Mouse (Mus musculus) ES-CJ7 (cell line): ENCODE measurements at regions not wholly inside any gene's neighbourhood (a gene's known extent, or its start where the extent isn't known, plus 50 kb on each side); places are given as distances from the start of the nearest gene placed in this dataset.

Source experiments
- DNase-seq: peaks from one replicate; pipeline ENCODE4 v3.0.0; 2011; ENCODE audit warnings: low read depth, low spot score

GRCm38 (mm10) chr9:43387397-43387796, 76.7 kb downstream of the Trim29 start:
- DNase-seq, result no peak

- peak; percentile 19 for DNase-seq
Observed at GRCm38 (mm10) chr9:43389491-43390083, 78.9 kb downstream of the Trim29 start.

GRCm38 (mm10) chr9:43392467-43393064, 81.9 kb downstream of the Trim29 start:
- no peak for DNase-seq

- no peak for DNase-seq
Observed at GRCm38 (mm10) chr9:43394204-43394603, 83.6 kb downstream of the Trim29 start.

- peak; percentile 27 for DNase-seq
Observed at GRCm38 (mm10) chr9:43395209-43395608, 84.6 kb downstream of the Trim29 start.

- DNase-seq, result peak; percentile 70
Observed at GRCm38 (mm10) chr9:43396566-43396965, 85.9 kb downstream of the Trim29 start.

- no peak for DNase-seq
Observed at GRCm38 (mm10) chr9:43408493-43408892, 97.8 kb downstream of the Trim29 start.

- DNase-seq, result no peak
Observed at GRCm38 (mm10) chr9:43412473-43412872, 101.8 kb downstream of the Trim29 start.

GRCm38 (mm10) chr9:43419993-43420715, 109.5 kb downstream of the Trim29 start:
- DNase-seq, result peak; percentile 14

GRCm38 (mm10) chr9:43427007-43427406, 116.4 kb downstream of the Trim29 start:
- no peak for DNase-seq

GRCm38 (mm10) chr9:43433953-43434352, 123.3 kb downstream of the Trim29 start:
- no peak for DNase-seq

- no peak for DNase-seq
Observed at GRCm38 (mm10) chr9:43438476-43438875, 127.8 kb downstream of the Trim29 start.

GRCm38 (mm10) chr9:43440959-43441510, 130.4 kb downstream of the Trim29 start:
- no peak for DNase-seq

- DNase-seq, result no peak
Observed at GRCm38 (mm10) chr9:43445491-43445890, 134.8 kb downstream of the Trim29 start.

- DNase-seq, result no peak
Observed at GRCm38 (mm10) chr9:43447372-43447771, 136.7 kb downstream of the Trim29 start.

GRCm38 (mm10) chr9:43448981-43449380, 138.3 kb downstream of the Trim29 start:
- no peak for DNase-seq

- DNase-seq, result peak; percentile 85
Observed at GRCm38 (mm10) chr9:43453953-43454582, 143.4 kb downstream of the Trim29 start.

GRCm38 (mm10) chr9:43457736-43458135, 147.1 kb downstream of the Trim29 start:
- DNase-seq, result no peak

GRCm38 (mm10) chr9:43461131-43461530, 150.5 kb downstream of the Trim29 start:
- no peak for DNase-seq

- DNase-seq, result no peak
Observed at GRCm38 (mm10) chr9:43463445-43464090, 152.9 kb downstream of the Trim29 start.

- DNase-seq, result no peak
Observed at GRCm38 (mm10) chr9:43465129-43465528, 154.5 kb downstream of the Trim29 start.
